Mouse (Mus musculus) layer of hippocampus, adult 18-20 months (tissue): ENCODE measurements at regions not wholly inside any gene's neighbourhood (a gene's known extent, or its start where the extent isn't known, plus 50 kb on each side); places are given as distances from the start of the nearest gene placed in this dataset.
"Not testable (repeated sequence)": the region's sequence is repeated elsewhere in the genome, so short reads cannot be mapped to it uniquely, and the experiment has no call there.

Source experiments
- DNase-seq, 2 experiments: peaks; one replicate each; pipeline ENCODE4 v3.0.0; 2022; ENCODE audit warnings: low spot score in 2 of 2

GRCm38 (mm10) chr14:19327321-19327720, 91.4 kb downstream of the Gm21738 start:
- DNase-seq: no peak

- DNase-seq: no peak
Observed at GRCm38 (mm10) chr14:19311614-19312013, 107.1 kb downstream of the Gm21738 start.

- DNase-seq: not testable (repeated sequence)
Observed at GRCm38 (mm10) chr14:19302859-19303258, 115.9 kb downstream of the Gm21738 start.

GRCm38 (mm10) chr14:19279096-19279495, 139.6 kb downstream of the Gm21738 start:
- no peak for DNase-seq

- peak; percentile 9 to 17 for DNase-seq
Observed at GRCm38 (mm10) chr14:19277777-19278385, 140.8 kb downstream of the Gm21738 start.
